Mouse (Mus musculus): ENCODE results near the gene Smarcc1. TPM values are rescaled to one million over a fixed set of nuclear protein-coding genes. Genes with fewer than 3 reads are reported as not detected.

Smarcc1 gene
- total and polyA plus RNA-seq, 3 experiments, result 30.4 to 97.0 (median 41.3) TPM

DNA sequence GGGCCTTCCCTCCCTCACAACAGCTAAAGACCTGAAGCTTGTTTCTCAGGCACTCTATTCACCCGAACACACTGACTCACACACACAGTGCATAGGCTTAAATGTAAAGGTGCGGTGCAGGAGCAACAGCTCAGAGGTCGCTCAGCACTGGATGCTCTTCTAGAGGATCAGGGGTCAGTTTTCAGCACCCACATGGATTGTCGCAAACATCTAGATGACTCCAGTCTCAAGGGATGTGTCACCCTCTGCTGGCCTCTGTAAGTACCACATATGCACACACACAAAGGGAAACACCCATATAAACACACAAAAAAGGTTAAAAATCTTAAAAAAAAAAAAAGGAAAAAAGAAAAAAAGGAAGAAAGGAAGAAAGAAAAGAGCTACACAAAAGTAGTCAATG is 22.7 kb upstream of the Smarcc1 start:
- DNase-seq (ENCODE audit: extremely low read depth), result no peak
- in situ Hi-C loops (cut with MboI; ENCODE audit: low pct_ligation_motif_present, low pct_unique_long_range_greater_than_20kb, low sequenced_read_pairs), result no loop called here

DNA sequence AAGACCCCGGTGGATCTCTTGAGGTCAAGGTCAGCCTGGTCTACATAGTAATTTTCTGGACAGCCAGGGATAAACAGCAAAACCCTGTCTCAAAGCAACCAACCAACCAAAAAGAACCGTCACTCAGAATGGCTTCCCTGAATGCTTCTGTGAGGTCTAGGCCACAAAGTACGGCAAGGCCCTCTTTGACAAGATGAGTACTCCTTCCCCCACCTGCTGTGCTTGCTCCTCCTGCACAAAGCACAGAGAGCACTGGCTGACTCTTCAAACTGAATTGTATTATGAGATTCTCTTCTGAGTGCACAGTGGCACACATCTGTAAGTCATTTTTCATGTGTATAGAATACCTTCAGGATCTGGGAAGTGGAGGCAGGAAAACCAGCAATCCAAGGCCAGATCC is 19.7 kb upstream of the Smarcc1 start:
- Histone ChIP-seq H3K79me2 (replicated peaks; ENCODE audit: control insufficient read depth, extremely low read depth, insufficient read depth, poor library complexity, severe bottlenecking) (peaks cover 19% of the 10 kb centered on the region), H3K4me2 (ENCODE audit: insufficient read depth, low read depth, poor library complexity, severe bottlenecking) (no peak overlapping the region), H3K4me3 (replicated peaks in 1 of 3; ENCODE audit: low read depth in 2 of 3, low read length in 2 of 3, poor library complexity in 1 of 3) (no peak overlapping the region), H3K27ac (ENCODE audit: insufficient read depth, low read depth) (no peak overlapping the region), H3K36me3 (replicated peaks in 1 of 2; ENCODE audit: control insufficient read depth in 1 of 2, insufficient read depth in 1 of 2, low read length in 1 of 2) (peaks cover 41 to 63% of the 10 kb centered on the region in 2 experiments), H3K27me3 (replicated peaks) (no peaks in the 10 kb centered on the region), H3K4me1 (ENCODE audit: control insufficient read depth in 1 of 2, insufficient read depth in 2 of 2) (peaks cover 0 to 17% of the 10 kb centered on the region in 2 experiments; a peak in 2 of 4 replicates), H3K9ac (ENCODE audit: insufficient read depth, low read depth) (no peak overlapping the region), H3K9me3 (replicated peaks; ENCODE audit: low read length) (no peaks in the 10 kb centered on the region)
- dilution Hi-C loops (cut with MboI; ENCODE audit: extremely low pct_ligation_motif_present, extremely low pct_unique_long_range_greater_than_20kb, low sequenced_read_pairs), result no loop called here
- DNase-seq (ENCODE audit: extremely low read depth), result no peak
- in situ Hi-C loops (cut with MboI; ENCODE audit: low pct_ligation_motif_present, low pct_unique_long_range_greater_than_20kb, low sequenced_read_pairs), result no loop called here
- TF ChIP-seq MAZ (IDR thresholded peaks at IDR 0.05; ENCODE audit: low read depth, low read length), result no peak
- TF ChIP-seq ETS1 (conservative IDR thresholded peaks at IDR 0.05; ENCODE audit: low read depth, low read length), result no peak
- TF ChIP-seq JUND (conservative IDR thresholded peaks at IDR 0.05; ENCODE audit: low read depth, low read length), result no peak
- TF ChIP-seq HCFC1 (IDR thresholded peaks at IDR 0.05; ENCODE audit: low read depth, low read length), result no peak
- no peak for TF ChIP-seq TCF12 (IDR thresholded peaks at IDR 0.05; ENCODE audit: low read depth, low read length)
- TF ChIP-seq UBTF (IDR thresholded peaks at IDR 0.05; ENCODE audit: low read depth, low read length), result no peak
- TF ChIP-seq MAX (IDR thresholded peaks at IDR 0.05; ENCODE audit: low read length), result no peak

More for the DNA sequence above, 22.7 kb upstream of the Smarcc1 start:
- Histone ChIP-seq H3K27me3 (replicated peaks) (no peaks in the 10 kb centered on the region), H3K36me3 (replicated peaks in 1 of 2; ENCODE audit: control insufficient read depth in 1 of 2, insufficient read depth in 1 of 2, low read length in 1 of 2) (peaks cover 67 to 81% of the 10 kb centered on the region in 2 experiments), H3K79me2 (replicated peaks; ENCODE audit: control insufficient read depth, extremely low read depth, insufficient read depth, poor library complexity, severe bottlenecking) (peaks cover 9% of the 10 kb centered on the region), H3K4me2 (ENCODE audit: insufficient read depth, low read depth, poor library complexity, severe bottlenecking) (no peak overlapping the region), H3K9me3 (replicated peaks; ENCODE audit: low read length) (no peaks in the 10 kb centered on the region), H3K9ac (ENCODE audit: insufficient read depth, low read depth) (no peak overlapping the region), H3K4me3 (replicated peaks in 1 of 3; ENCODE audit: low read depth in 2 of 3, low read length in 2 of 3, poor library complexity in 1 of 3) (no peak overlapping the region), H3K4me1 (ENCODE audit: control insufficient read depth in 1 of 2, insufficient read depth in 2 of 2) (peaks cover 0 to 9% of the 10 kb centered on the region in 2 experiments; a peak in 2 of 4 replicates), H3K27ac (ENCODE audit: insufficient read depth, low read depth) (no peak overlapping the region)
- TF ChIP-seq ZKSCAN1 (IDR thresholded peaks at IDR 0.05; ENCODE audit: borderline replicate concordance, low read depth, low read length), result no peak
- no peak for TF ChIP-seq TCF12 (IDR thresholded peaks at IDR 0.05; ENCODE audit: low read depth, low read length)
- no peak for TF ChIP-seq ZC3H11A (IDR thresholded peaks at IDR 0.05; ENCODE audit: low read depth, low read length)
- dilution Hi-C loops (cut with MboI; ENCODE audit: extremely low pct_ligation_motif_present, extremely low pct_unique_long_range_greater_than_20kb, low sequenced_read_pairs), result no loop called here

DNA sequence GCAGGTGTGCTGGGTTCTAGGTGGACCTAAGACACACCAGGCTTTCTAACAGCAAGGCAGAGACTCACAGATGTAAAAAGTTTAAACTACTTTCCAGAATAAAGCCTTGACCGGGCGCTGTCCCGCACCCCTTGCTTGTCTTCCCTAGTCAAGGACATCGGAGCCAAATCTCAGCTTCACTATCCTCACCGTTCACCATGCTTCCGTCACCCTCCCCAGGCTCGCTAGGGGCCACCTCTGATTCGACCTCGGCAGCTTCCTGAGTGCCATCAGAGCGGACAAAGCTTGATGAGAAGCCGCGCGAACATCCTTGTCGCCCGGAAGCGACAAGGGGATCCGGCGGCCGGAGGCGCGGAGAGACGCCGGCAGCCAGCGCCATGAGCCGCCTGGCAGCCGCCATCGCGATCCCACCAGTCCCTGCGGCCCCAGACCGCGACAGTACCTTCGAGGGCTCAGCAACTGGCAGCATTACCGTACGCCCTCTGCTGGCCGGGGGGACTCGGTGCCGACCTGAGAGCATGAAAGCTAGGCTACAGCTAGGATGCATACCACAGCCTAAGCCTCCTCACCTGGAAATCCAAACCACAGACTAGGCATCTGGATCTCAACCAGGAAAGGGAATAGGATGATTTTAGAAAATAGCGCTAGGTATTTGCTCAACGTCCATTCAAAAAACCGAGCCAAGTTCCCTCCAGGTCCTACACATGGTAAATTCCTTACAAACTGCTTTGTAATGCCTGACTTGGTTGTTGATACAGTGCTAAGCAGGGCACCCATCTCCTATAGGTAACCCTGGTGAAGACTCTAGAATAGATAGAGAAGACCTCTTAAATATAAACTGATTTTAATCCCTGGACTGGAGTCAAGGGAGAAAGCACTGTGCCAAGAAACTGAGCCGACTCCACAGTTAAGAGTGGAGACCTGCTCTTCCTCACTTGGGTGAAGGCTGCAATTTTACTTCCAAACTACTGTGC is 16.6 kb upstream of the Smarcc1 start:
- Histone ChIP-seq H3K27ac (ENCODE audit: insufficient read depth, low read depth) (0 out of 2 replicates have a peak overlapping the region, but pooled peaks have one; percentile 19), H3K27me3 (replicated peaks) (no peaks in the 10 kb centered on the region), H3K9me3 (replicated peaks; ENCODE audit: low read length) (no peaks in the 10 kb centered on the region), H3K36me3 (replicated peaks in 1 of 2; ENCODE audit: control insufficient read depth in 1 of 2, insufficient read depth in 1 of 2, low read length in 1 of 2) (peaks cover 36 to 68% of the 10 kb centered on the region in 2 experiments), H3K4me3 (replicated peaks in 1 of 3; ENCODE audit: low read depth in 2 of 3, low read length in 2 of 3, poor library complexity in 1 of 3) (peak overlapping the region; percentile 79 to 88 (median 87)), H3K4me2 (ENCODE audit: insufficient read depth, low read depth, poor library complexity, severe bottlenecking) (no peak overlapping the region), H3K9ac (ENCODE audit: insufficient read depth, low read depth) (peak overlapping the region; percentile 68), H3K4me1 (ENCODE audit: control insufficient read depth in 1 of 2, insufficient read depth in 2 of 2) (peaks cover 0 to 20% of the 10 kb centered on the region in 2 experiments; a peak in 2 of 4 replicates), H3K79me2 (replicated peaks; ENCODE audit: control insufficient read depth, extremely low read depth, insufficient read depth, poor library complexity, severe bottlenecking) (peaks cover 19% of the 10 kb centered on the region)
- dilution Hi-C loops (cut with MboI; ENCODE audit: extremely low pct_ligation_motif_present, extremely low pct_unique_long_range_greater_than_20kb, low sequenced_read_pairs), result no loop called here
- DNase-seq (ENCODE audit: extremely low read depth), result peak; percentile 90
- in situ Hi-C loops (cut with MboI; ENCODE audit: low pct_ligation_motif_present, low pct_unique_long_range_greater_than_20kb, low sequenced_read_pairs), result no loop called here
- TF ChIP-seq JUN (IDR thresholded peaks at IDR 0.05; ENCODE audit: insufficient read depth, low read depth, low read length) (no peak), CTCF (conservative IDR thresholded peaks at IDR 0.05 in 1 of 2, IDR thresholded peaks at IDR 0.05 in 1 of 2; ENCODE audit: low read depth in 2 of 2, low read length in 2 of 2) (peak; percentile 68 to 89), MXI1 (IDR thresholded peaks at IDR 0.05; ENCODE audit: low read depth, low read length) (peak; percentile 91), JUND (conservative IDR thresholded peaks at IDR 0.05; ENCODE audit: low read depth, low read length) (no peak), CHD1 (IDR thresholded peaks at IDR 0.05; ENCODE audit: low read depth, low read length) (no peak), ETS1 (conservative IDR thresholded peaks at IDR 0.05; ENCODE audit: low read depth, low read length) (no peak), POLR2A (IDR thresholded peaks at IDR 0.05; ENCODE audit: low read depth, low read length) (peak; percentile 95), SMC3 (IDR thresholded peaks at IDR 0.05; ENCODE audit: low read depth, low read length) (peak; percentile 58), SIN3A (IDR thresholded peaks at IDR 0.05; ENCODE audit: low read length) (peak; percentile 88), ZC3H11A (IDR thresholded peaks at IDR 0.05; ENCODE audit: low read depth, low read length) (no peak), HCFC1 (IDR thresholded peaks at IDR 0.05; ENCODE audit: low read depth, low read length) (peak; percentile 89), TBP (conservative IDR thresholded peaks at IDR 0.05; ENCODE audit: low read depth, low read length) (peak; percentile 87), USF2 (conservative IDR thresholded peaks at IDR 0.05; ENCODE audit: low read depth, low read length) (no peak), ZMIZ1 (IDR thresholded peaks at IDR 0.05; ENCODE audit: low read depth, low read length) (peak; percentile 74), RCOR1 (conservative IDR thresholded peaks at IDR 0.05; ENCODE audit: low read depth, low read length) (no peak), RAD21 (IDR thresholded peaks at IDR 0.05; ENCODE audit: low read depth, low read length) (peak; percentile 17), ZNF384 (IDR thresholded peaks at IDR 0.05; ENCODE audit: low read depth, low read length) (no peak)
